Mouse (Mus musculus) retina, adult 2 months (tissue): ENCODE data around the gene N4bp3.
"Not testable (repeated sequence)": the region's sequence is repeated elsewhere in the genome, so short reads cannot be mapped to it uniquely, and the experiment has no call there.

Source experiments
- DNase-seq: peaks from one replicate; pipeline ENCODE4 v3.0.0-alpha.2; 2012; ENCODE audit warnings: low read depth, low spot score

The N4bp3 gene

GRCm38 (mm10) chr11:51650691-51651515, at the start of gene N4bp3, which contains the start of gene D930048N14Rik:
N4bp3 (minus strand) TSS chr11:51650842.
D930048N14Rik (plus strand) TSS chr11:51650954.
- no peak for DNase-seq

GRCm38 (mm10) chr11:51694984-51695383, 44.3 kb upstream of the N4bp3 start:
- no peak for DNase-seq

GRCm38 (mm10) chr11:51690597-51690996, 40.0 kb upstream of the N4bp3 start:
- DNase-seq: not testable (repeated sequence)

GRCm38 (mm10) chr11:51689343-51689742, 38.7 kb upstream of the N4bp3 start:
- DNase-seq: no peak

- DNase-seq: peak; percentile 100
These were observed 38.0 kb upstream of the N4bp3 start, which contains the start of gene 0610009B22Rik for GRCm38 (mm10) chr11:51688330-51689328. 0610009B22Rik (minus strand) TSS chr11:51688874.

GRCm38 (mm10) chr11:51681976-51682374, 31.3 kb upstream of the N4bp3 start:
- DNase-seq: no peak

- DNase-seq: peak; percentile 81
These were observed 30.8 kb upstream of the N4bp3 start for GRCm38 (mm10) chr11:51681324-51681975.

- no peak for DNase-seq
These were observed 28.8 kb upstream of the N4bp3 start for GRCm38 (mm10) chr11:51679466-51679865.

- DNase-seq: no peak
These were observed 27.2 kb upstream of the N4bp3 start for GRCm38 (mm10) chr11:51677737-51678418.

GRCm38 (mm10) chr11:51675386-51675785, 24.7 kb upstream of the N4bp3 start:
- DNase-seq: no peak

- no peak for DNase-seq
These were observed 22.6 kb upstream of the N4bp3 start for GRCm38 (mm10) chr11:51673291-51673690.

- no peak for DNase-seq
These were observed 20.7 kb upstream of the N4bp3 start for GRCm38 (mm10) chr11:51671376-51671775.

- no peak for DNase-seq
These were observed 20.2 kb upstream of the N4bp3 start for GRCm38 (mm10) chr11:51670846-51671245.

- DNase-seq: not testable (repeated sequence)
These were observed 14.1 kb upstream of the N4bp3 start for GRCm38 (mm10) chr11:51664747-51665146.

- no peak for DNase-seq
These were observed 12.0 kb upstream of the N4bp3 start for GRCm38 (mm10) chr11:51662632-51663031.

GRCm38 (mm10) chr11:51661867-51662365, 11.3 kb upstream of the N4bp3 start:
- no peak for DNase-seq

GRCm38 (mm10) chr11:51658705-51659104, 8.1 kb upstream of the N4bp3 start:
- DNase-seq: no peak

GRCm38 (mm10) chr11:51658291-51658690, 7.6 kb upstream of the N4bp3 start:
- no peak for DNase-seq

GRCm38 (mm10) chr11:51656798-51657521, 6.3 kb upstream of the N4bp3 start:
- DNase-seq: no peak

GRCm38 (mm10) chr11:51654891-51655290, 4.2 kb upstream of the N4bp3 start:
- no peak for DNase-seq
